Mouse (Mus musculus) stomach, embryonic 15.5 days (tissue): ENCODE results near the gene Rgs7. TPM values are rescaled to one million over a fixed set of nuclear protein-coding genes. Genes with fewer than 3 reads are reported as not detected.
A peak's percentile ranks its signal among the peaks of the same experiment; 100 is the strongest.

Experiments used
- ATAC-seq: fragments of 200-750 bp; cut with Nextera tagmentation; 2 replicates; pipeline ENCODE4 v1.8.0; 2017; ENCODE audit warnings: low read depth, moderate number of reproducible peaks, moderate TSS enrichment; ENCODE audit not compliant: insufficient read depth, low FRiP score
- H3K27ac ChIP-seq: fragments of 300-500 bp; sonication (generic); 2 replicates; pipeline ENCODE4 v1.5.1; 2015; ENCODE audit warnings: mild to moderate bottlenecking, inconsistent platforms
- H3K27me3 ChIP-seq: fragments of 300-500 bp; sonication (generic); replicated peaks from 2 replicates; pipeline ENCODE4 v1.6.1; 2015; ENCODE audit warnings: inconsistent platforms
- H3K36me3 ChIP-seq: fragments of 300-500 bp; sonication (generic); 2 replicates; pipeline ENCODE4 v1.6.1; 2015; ENCODE audit warnings: inconsistent platforms
- H3K4me1 ChIP-seq: fragments of 300-500 bp; sonication (generic); 2 replicates; pipeline ENCODE4 v1.6.1; 2015; ENCODE audit warnings: inconsistent platforms
- H3K4me2 ChIP-seq: fragments of 300-500 bp; sonication (generic); 2 replicates; pipeline ENCODE4 v1.6.1; 2015; ENCODE audit warnings: mild to moderate bottlenecking, inconsistent platforms
- H3K4me3 ChIP-seq: fragments of 300-500 bp; sonication (generic); replicated peaks from 2 replicates; pipeline ENCODE4 v1.5.1; 2015; ENCODE audit warnings: inconsistent platforms
- H3K9ac ChIP-seq: fragments of 300-500 bp; sonication (generic); 2 replicates; pipeline ENCODE4 v1.6.1; 2015; ENCODE audit warnings: inconsistent platforms
- H3K9me3 ChIP-seq: fragments of 300-500 bp; sonication (generic); 2 replicates; pipeline ENCODE4 v1.6.1; 2016; ENCODE audit warnings: inconsistent platforms
- WGBS: fragments of 180-500 bp; shearing (Covaris S2); methylation state at CpG from one replicate; pipeline ENCODE4 v1.1.7; 2015; 5-methylcytosine and 5-hydroxymethylcytosine counted together
- polyA plus RNA-seq: library from polyadenylated mRNA; unstranded; fragments of >200 nt; fragmentation: Nextera tagmentation; extraction: Ambion mirVana; gene quantifications from 2 replicates; pipeline ENCODE4 v1.2.1, GENCODE M21; 2015

The Rgs7 gene
- polyA plus RNA-seq, 1 experiment from 2014 or later = 2.5 TPM

DNA sequence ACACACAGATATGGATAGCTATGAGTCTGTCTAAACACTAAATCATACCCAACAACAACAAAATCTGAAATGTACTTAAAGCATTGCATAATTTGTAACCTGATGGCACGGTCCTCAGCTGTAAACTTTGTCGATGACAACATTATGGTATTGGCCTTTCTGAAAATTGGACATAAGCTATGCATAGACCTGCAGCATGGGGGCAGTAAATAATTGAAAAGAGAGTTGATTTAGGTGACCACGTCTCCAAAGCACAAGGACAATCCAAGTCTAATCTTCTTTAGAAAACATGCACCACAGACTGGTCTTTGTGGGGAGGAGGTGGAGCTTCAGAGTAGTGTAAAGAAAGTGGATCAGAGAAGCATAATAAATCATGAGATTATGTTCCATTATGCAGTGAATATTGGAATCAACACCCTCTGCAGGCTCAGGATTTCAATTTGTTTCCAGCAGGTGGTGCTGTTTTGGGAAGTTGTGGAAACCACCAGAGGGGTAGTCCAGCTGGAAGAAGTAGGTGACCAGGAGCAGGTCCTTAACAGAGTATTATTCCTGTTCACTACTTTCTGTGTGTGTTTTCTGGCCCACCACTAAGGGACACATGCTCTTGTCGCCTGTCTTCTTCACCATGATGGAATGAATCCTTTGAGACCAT is 373.3 kb downstream of the Rgs7 start:
- WGBS = 61% methylated on average over 4 of the region's 4 CpGs
- Histone ChIP-seq H3K4me1 (no peaks in the 10 kb centered on the region), H3K36me3 (no peaks in the 10 kb centered on the region), H3K4me3 (no peak overlapping the region), H3K4me2 (no peak overlapping the region), H3K27me3 (no peaks in the 10 kb centered on the region), H3K27ac (no peak overlapping the region), H3K9ac (no peak overlapping the region), H3K9me3 (no peaks in the 10 kb centered on the region)
- ATAC-seq = no peak

DNA sequence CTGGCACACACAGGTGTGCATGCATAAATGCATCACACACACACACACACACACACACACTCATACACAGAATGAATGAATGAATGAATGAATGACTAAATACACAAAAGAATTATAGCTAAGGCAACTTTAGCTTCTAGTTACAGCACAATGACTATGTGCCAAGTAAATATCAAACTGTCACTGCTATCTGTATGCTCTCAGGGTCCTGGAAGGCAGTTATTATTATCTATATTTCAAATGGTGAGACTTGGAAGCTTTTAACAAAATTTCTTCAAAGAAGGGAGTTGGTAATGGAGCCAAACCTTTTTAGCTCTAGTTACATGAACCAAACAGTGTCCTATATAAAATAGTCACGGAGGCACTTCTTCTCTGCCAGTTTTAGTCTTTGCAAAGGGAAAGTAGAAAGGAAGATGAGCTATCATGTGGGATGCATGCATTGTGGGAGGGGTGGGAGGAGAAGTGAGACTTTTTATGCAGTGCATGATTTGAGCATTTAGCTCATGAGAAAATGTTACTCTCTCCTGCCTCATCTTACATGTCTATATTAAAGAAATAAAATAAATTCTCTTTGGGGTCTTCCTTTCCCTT is 383.9 kb downstream of the Rgs7 start:
- ATAC-seq = no peak

DNA sequence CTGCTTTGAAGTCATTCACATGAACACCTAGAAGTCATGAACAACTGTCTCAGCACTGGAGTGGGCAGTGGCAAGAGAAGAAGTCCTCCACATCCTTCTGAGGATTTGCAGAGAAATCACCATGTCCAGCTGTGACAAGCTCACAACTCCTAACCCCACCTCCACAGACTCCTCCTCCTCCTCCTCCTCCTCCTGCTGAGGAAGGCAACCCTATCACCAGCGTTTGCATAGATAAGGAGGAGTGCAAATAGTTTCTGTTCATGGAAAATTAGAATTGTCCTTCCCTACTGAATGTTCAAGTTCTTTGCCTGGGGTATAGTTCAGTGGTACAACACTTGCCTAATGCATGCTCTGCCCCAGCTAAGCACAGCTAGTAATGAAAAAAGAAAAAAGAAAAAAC is 386.0 kb downstream of the Rgs7 start:
- no peaks in the 10 kb centered on the region for H3K27me3 ChIP-seq
- no peak for ATAC-seq

More for the DNA sequence above, 383.9 kb downstream of the Rgs7 start:
- Histone ChIP-seq H3K9me3 (no peaks in the 10 kb centered on the region), H3K9ac (no peak overlapping the region), H3K4me2 (no peak overlapping the region), H3K4me1 (no peaks in the 10 kb centered on the region), H3K36me3 (no peaks in the 10 kb centered on the region), H3K27me3 (no peaks in the 10 kb centered on the region), H3K4me3 (no peak overlapping the region), H3K27ac (no peak overlapping the region)
- 70% methylated on average over 1 of the region's 1 CpGs for WGBS

GRCm38 (mm10) chr1:175105426-175105825 is 386.9 kb downstream of the Rgs7 start:
- Histone ChIP-seq H3K9me3 (no peaks in the 10 kb centered on the region), H3K4me3 (no peak overlapping the region), H3K9ac (no peak overlapping the region), H3K4me1 (no peaks in the 10 kb centered on the region), H3K27me3 (no peaks in the 10 kb centered on the region), H3K27ac (no peak overlapping the region), H3K4me2 (no peak overlapping the region), H3K36me3 (no peaks in the 10 kb centered on the region)
- ATAC-seq = no peak
- WGBS = 76% methylated on average over 5 of the region's 5 CpGs

More for the DNA sequence above, 386.0 kb downstream of the Rgs7 start:
- H3K4me1 ChIP-seq = no peaks in the 10 kb centered on the region
- no peak overlapping the region for H3K4me2 ChIP-seq
- no peak overlapping the region for H3K4me3 ChIP-seq
- no peaks in the 10 kb centered on the region for H3K36me3 ChIP-seq
- WGBS = 38% methylated on average over 1 of the region's 1 CpGs
- H3K27ac ChIP-seq = no peak overlapping the region
- H3K9me3 ChIP-seq = no peaks in the 10 kb centered on the region
- H3K9ac ChIP-seq = no peak overlapping the region

DNA sequence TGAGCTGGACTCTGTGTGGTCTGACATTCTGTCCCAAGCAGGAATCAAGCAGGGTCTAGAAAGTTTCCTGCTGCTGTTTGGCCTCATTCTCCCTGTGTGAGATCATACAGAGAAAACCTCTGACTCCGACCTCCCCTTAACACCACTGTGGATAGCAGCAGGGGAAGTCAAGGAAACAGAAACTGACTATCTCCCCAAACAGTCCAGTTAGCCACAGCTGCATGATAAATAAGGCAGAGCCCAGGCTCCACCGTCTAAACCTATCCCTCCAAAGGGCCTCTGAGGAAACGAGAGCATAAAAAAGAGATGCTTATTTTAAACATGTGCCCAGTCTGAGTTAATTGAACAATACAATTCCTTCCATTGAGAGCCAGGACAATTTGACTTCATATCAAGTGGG is 395.3 kb downstream of the Rgs7 start:
- Histone ChIP-seq H3K4me3 (no peak overlapping the region), H3K27me3 (no peaks in the 10 kb centered on the region), H3K36me3 (no peaks in the 10 kb centered on the region), H3K4me1 (no peaks in the 10 kb centered on the region), H3K27ac (no peak overlapping the region), H3K9ac (no peak overlapping the region), H3K4me2 (no peak overlapping the region), H3K9me3 (no peaks in the 10 kb centered on the region)
- 50% methylated on average over 3 of the region's 3 CpGs for WGBS
- ATAC-seq = no peak

GRCm38 (mm10) chr1:175082104-175082503 is 410.2 kb downstream of the Rgs7 start:
- Histone ChIP-seq H3K36me3 (no peaks in the 10 kb centered on the region), H3K9ac (no peak overlapping the region), H3K27me3 (no peaks in the 10 kb centered on the region), H3K4me1 (no peaks in the 10 kb centered on the region), H3K4me3 (no peak overlapping the region), H3K27ac (no peak overlapping the region), H3K4me2 (no peak overlapping the region), H3K9me3 (no peaks in the 10 kb centered on the region)
- peak; percentile 97 for ATAC-seq
- WGBS = 68% methylated on average over 1 of the region's 1 CpGs

DNA sequence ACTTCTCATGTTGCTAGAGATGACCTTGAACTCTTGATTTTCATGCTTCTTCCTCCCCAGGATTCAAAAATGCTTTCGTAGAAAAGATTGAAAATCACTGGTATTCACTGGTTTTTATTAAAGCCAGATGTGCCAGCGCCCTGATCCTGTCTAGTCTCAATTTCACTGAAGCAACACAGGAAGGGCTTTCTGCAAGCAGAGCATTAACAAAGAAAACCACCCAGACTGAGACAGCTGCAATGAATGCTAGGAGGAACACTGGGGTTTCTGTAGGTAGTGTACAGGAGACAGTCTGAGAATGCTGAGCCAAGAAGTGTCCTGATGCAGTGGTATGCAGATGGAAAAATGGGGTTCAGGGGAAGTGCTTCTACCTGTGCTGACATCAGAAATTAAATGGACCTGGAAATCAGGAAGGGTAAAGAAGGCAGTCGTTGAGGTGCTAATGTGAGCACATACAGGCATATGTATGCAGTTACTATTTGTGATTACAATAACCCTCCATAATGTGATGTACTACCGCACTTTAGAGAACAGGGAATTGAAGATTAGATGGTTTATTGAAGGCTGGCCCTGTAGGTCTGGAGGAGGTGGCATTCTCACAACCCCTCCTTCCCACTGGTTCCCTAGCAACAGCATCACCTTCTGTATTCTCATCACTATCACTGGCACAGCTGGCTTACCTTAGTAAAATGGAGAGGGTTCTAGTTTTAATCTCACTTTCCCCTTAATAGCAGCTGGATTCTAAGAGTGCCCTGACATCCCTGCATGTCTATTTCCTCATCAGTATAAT is 412.3 kb downstream of the Rgs7 start:
- no peaks in the 10 kb centered on the region for H3K36me3 ChIP-seq
- no peaks in the 10 kb centered on the region for H3K4me1 ChIP-seq
- no peaks in the 10 kb centered on the region for H3K9me3 ChIP-seq
- H3K27me3 ChIP-seq = no peaks in the 10 kb centered on the region
- H3K27ac ChIP-seq = no peak overlapping the region
- no peak for ATAC-seq
- H3K9ac ChIP-seq = no peak overlapping the region
- H3K4me3 ChIP-seq = no peak overlapping the region
- no peak overlapping the region for H3K4me2 ChIP-seq
- 78% methylated on average over 4 of the region's 4 CpGs for WGBS

- no peak overlapping the region for H3K27ac ChIP-seq
- H3K9ac ChIP-seq = no peak overlapping the region
- no peak overlapping the region for H3K4me2 ChIP-seq
- no peaks in the 10 kb centered on the region for H3K27me3 ChIP-seq
- H3K36me3 ChIP-seq = no peaks in the 10 kb centered on the region
- ATAC-seq = no peak
- no peaks in the 10 kb centered on the region for H3K4me1 ChIP-seq
- 90% methylated on average over 1 of the region's 1 CpGs for WGBS
- H3K9me3 ChIP-seq = no peaks in the 10 kb centered on the region
- H3K4me3 ChIP-seq = no peak overlapping the region
Measured at GRCm38 (mm10) chr1:175073500-175074232, 418.6 kb downstream of the Rgs7 start.

DNA sequence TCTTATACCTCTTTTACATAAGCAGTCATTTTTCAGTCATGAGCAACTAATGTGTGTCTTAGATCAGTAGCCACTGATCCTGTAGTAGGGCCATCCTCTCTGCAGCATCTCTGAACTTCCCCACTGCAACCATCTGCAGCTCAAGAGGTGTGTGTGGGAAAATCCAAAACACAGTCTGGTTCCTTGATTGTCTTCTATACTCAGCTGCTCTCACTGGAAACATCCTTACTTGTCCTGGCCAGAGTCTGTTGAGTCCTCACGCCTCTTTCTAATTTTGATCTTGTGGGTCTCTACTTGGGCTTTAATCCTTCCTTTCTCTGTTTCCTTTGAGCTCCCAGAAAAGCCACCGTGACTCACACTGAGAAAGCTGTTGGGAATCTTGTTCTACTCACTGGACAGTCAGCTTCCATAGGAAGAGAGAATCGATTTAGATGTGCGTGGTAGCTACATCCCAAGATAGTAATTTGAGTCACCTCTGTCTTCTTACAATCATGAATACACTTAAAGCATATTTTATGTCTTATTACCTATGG is 422.5 kb downstream of the Rgs7 start:
- Histone ChIP-seq H3K4me3 (no peak overlapping the region), H3K36me3 (no peaks in the 10 kb centered on the region), H3K27me3 (no peaks in the 10 kb centered on the region), H3K4me2 (no peak overlapping the region), H3K9ac (no peak overlapping the region), H3K4me1 (no peaks in the 10 kb centered on the region), H3K27ac (no peak overlapping the region), H3K9me3 (no peaks in the 10 kb centered on the region)
- ATAC-seq = no peak
- WGBS = 79% methylated on average over 4 of the region's 4 CpGs

GRCm38 (mm10) chr1:175049121-175049520 is 443.2 kb downstream of the Rgs7 start:
- H3K4me3 ChIP-seq = no peak overlapping the region
- H3K27ac ChIP-seq = no peak overlapping the region
- no peaks in the 10 kb centered on the region for H3K4me1 ChIP-seq
- H3K9me3 ChIP-seq = no peaks in the 10 kb centered on the region
- ATAC-seq = no peak
- no peaks in the 10 kb centered on the region for H3K27me3 ChIP-seq
- 81% methylated on average over 6 of the region's 6 CpGs for WGBS
- H3K36me3 ChIP-seq = no peaks in the 10 kb centered on the region
- H3K4me2 ChIP-seq = no peak overlapping the region
- H3K9ac ChIP-seq = no peak overlapping the region

GRCm38 (mm10) chr1:175041167-175041817 is 451.0 kb downstream of the Rgs7 start:
- no peak overlapping the region for H3K4me2 ChIP-seq
- no peaks in the 10 kb centered on the region for H3K4me1 ChIP-seq
- peak; percentile 68 for ATAC-seq

More at GRCm38 (mm10) chr1:175041167-175041817, 451.0 kb downstream of the Rgs7 start:
- Histone ChIP-seq H3K9ac (no peak overlapping the region), H3K9me3 (no peaks in the 10 kb centered on the region), H3K27me3 (no peaks in the 10 kb centered on the region), H3K4me3 (no peak overlapping the region), H3K36me3 (no peaks in the 10 kb centered on the region), H3K27ac (no peak overlapping the region)
- WGBS = 22% methylated on average over 4 of the region's 4 CpGs
